Mouse (Mus musculus): ENCODE measurements around the gene Itgb8.

The Itgb8 gene

DNA sequence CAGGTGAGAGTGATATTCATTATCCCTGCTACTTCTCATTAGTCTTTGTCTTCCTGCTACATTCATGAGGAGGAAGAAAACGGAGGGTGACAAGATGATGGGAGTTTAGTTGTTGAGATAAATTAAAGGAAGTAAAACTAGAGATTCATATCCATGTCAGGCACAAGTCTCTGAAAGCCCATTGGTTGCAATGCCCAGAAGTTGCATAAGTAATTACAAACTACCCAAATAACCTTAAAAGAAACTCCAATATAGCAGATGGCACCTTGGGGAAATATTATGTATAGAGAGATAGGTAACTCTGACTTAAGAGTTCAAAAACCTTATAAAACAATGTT, 31.2 kb downstream of the Itgb8 start:
- no peak for DNase-seq

DNA sequence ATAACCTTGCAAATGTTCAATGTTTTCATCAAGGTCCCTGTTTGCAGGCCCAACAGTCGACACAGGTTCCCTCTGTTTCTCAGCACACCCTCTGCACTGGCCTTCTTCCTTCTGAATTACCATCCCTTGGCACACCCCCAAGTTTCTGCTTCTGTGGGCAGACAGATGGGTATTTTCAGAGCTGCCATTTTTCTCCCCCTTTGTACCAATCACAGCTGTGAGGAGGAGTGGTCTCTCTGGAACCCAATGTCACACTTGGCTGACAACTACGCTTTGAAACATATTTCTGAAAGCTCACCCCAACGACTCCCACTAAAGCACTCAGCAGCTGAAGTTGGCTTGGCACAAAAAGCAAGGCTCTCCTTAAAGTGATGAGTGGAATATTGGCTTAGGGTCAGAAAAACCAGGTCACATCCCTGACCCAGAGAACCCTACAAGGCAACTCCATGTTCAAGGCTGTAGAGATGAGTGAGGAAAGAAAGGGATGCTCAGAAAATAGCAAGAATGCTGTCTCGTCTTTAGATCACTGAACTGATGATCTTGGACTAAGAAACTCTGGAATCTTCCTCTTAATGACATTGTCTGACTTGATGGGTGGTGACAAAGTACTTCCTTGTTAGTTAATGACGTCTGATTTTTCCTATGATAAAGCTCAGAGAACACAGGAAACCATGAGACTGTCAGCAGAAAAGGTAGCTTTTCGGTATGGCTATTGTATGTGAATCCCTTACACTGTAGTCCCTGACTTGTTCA, 31.7 kb downstream of the Itgb8 start:
- no peak for DNase-seq

- DNase-seq = no peak
Observed at GRCm38 (mm10) chr12:119204411-119204810, 34.2 kb downstream of the Itgb8 start.

- DNase-seq = no peak
Observed at GRCm38 (mm10) chr12:119202766-119203165, 35.8 kb downstream of the Itgb8 start.

- DNase-seq = no peak
Observed at GRCm38 (mm10) chr12:119195145-119195544, 43.5 kb downstream of the Itgb8 start.

DNA sequence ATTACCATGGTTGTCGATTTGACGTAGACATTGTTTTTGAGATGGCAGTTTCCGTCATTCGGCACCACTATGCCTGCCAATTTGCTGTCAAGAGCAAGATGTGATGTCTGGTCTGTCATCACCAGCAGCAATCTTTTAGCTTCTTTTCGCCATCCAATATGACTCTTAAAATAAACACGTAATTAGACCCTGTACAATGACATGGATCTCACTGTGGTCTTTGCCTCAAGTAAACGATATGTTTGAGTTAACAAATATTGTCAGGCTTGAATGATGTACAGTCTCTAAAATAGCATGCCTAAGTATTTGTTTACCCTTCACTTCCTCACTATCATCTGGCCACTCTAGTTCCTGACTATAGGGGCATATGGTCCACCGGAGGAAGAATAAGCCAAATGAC, 48.8 kb downstream of the Itgb8 start:
- DNase-seq = no peak

- DNase-seq = no peak
Observed at GRCm38 (mm10) chr12:119185441-119185840, 53.2 kb downstream of the Itgb8 start.

- DNase-seq = no peak
Observed at GRCm38 (mm10) chr12:119182215-119182924, 56.2 kb downstream of the Itgb8 start.

GRCm38 (mm10) chr12:119176017-119176416, 62.6 kb downstream of the Itgb8 start:
- DNase-seq = no peak

DNA sequence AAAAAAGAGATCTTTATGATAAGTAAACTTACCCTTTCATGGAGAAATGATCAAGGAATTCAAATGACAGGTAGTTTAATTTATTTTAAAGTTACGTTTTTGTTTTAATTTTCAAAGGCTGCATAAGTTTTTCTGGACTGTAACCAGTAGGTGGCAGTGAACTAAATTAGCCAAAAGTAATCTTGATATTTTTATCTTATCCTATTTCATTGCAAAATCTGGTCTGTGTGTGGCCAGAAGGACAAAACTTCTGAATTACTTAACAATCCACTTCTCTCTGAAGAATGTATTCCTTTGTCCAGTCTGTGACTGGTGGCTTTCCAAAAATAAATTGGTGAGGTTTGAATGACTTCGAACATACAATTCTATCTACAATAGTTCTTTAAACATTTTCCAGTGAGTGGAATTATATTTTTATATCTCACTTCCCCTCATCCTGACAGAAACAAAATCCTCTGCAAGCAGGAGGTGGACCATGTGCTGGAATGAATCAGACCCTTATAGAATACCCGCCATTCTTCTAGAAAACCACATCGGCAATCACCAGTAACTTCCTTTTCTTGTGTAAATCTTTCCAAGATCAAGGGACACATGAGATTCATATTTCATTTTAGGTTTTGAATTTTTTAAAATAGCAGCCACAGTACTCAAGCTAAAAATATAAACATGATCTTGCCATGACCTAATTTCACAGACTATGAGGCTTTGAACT, 68.6 kb downstream of the Itgb8 start:
- DNase-seq = no peak

GRCm38 (mm10) chr12:119169143-119169542, 69.5 kb downstream of the Itgb8 start:
- DNase-seq = no peak

GRCm38 (mm10) chr12:119165115-119165514, 73.5 kb downstream of the Itgb8 start:
- DNase-seq = peak in 1 of 2 experiments; percentile 12

GRCm38 (mm10) chr12:119164672-119165071, 73.9 kb downstream of the Itgb8 start:
- DNase-seq = peak in 1 of 2 experiments; percentile 11

DNA sequence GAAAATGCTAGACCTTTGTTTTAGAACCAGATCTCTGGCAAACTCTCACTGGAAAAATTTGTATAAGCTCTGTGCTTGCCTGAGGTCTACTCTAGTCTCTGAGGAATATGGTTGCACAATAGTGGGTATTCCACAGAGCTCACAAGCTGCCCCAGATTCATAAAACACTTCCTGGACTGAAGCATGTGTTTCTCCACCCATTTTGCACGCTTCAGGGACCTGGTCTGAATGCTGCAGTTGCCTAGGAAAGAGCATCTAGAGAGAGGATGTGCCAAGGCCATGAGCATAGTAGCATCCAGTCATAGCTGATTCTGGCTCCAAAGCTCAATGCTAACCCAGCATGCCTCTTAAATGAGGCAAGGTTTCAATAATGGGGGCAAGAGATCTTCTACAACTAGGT, 74.4 kb downstream of the Itgb8 start:
- DNase-seq = peak in 1 of 2 experiments; percentile 17

- DNase-seq = no peak
Observed at GRCm38 (mm10) chr12:119160786-119161185, 77.8 kb downstream of the Itgb8 start.

DNA sequence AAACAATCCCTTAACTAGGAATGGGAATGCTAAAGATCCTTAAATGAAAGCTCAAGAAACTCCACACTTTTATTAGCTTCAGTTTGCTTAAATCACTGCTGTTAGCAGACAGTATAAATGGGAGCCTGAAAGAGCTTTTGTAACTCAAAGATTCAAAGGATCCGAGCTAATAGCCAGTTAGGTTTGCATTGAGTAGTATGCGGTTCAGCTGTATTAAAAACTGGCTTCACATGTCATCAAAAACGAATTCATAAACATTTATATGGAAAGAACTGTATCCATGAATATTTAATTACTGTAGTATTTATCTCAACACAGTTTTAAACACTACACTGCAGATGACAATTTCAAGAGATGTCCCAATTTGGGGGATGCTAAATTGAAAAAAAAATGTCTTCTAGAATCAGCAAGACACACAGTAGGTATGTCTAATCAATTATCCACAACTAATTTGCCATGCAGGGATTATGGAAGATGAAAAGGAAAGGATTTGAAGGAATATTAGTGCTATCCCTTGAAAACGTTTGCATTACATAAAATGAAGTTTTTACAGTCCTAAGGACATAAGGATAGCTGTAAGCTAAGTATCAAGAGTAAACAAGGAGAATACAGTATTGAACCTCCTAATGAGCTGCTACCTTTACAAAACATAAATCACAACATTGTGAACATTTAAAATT, 79.2 kb downstream of the Itgb8 start:
- no peak for DNase-seq

GRCm38 (mm10) chr12:119157686-119158085, 80.9 kb downstream of the Itgb8 start:
- no peak for DNase-seq

- no peak for DNase-seq
Observed at GRCm38 (mm10) chr12:119157068-119157467, 81.5 kb downstream of the Itgb8 start.

DNA sequence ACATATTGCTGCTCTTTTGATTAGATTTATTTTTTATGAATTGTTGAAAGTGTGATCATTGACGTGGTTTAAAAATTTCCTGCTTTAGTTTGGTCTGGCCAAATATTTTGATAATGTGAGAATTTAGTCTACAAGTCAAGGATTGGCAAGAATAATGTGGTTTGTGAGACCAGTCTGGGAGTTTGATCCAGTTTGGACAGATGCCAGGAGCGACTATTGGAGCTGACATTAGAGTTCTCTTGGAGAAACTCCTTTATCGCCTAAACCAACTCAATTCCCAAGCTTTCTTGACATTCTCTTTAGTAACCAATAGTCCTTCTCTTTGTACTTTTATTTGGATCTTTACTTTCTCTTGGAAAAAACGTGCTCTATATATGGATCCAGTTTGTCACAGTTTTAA, 83.0 kb downstream of the Itgb8 start:
- DNase-seq = peak; percentile 17 to 22

DNA sequence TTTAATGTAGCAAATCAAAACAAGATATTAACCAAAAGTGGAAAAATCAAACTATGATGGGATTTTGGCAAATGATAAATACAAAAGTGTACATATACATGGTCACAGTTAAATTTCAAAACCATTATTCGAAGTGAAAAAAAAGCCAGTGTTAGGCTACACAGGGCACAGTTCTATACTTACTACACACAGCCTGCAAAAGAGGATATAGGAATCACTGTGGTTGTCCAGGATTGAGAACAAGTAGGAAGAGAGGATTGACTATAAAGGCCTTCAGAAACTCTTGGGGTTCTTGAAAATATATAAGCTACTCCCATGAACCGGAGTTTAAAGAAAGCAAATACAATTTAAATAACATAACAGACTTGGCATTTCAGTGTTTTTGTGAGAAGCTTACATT, 87.6 kb downstream of the Itgb8 start:
- no peak for DNase-seq

DNA sequence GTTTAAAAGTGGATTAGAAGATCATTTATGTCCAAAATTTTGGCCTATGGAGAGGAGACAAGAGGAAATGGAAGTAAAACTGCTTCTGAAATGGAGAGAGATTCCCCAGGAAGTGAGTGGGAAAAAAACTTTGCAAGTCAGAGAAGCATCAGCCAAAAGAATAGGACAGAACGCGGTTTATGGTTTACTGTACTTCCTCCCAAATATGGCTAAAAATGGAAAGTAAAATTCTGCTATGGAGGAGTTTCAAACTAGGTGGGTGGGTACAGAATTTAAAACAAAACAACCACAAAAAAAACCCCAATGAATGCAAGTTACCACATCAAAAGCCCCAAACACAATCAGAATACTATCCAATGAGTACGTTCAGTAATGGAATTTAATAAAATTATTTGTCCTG, 90.8 kb downstream of the Itgb8 start:
- DNase-seq = no peak

GRCm38 (mm10) chr12:119146031-119146430, 92.6 kb downstream of the Itgb8 start:
- no peak for DNase-seq

DNA sequence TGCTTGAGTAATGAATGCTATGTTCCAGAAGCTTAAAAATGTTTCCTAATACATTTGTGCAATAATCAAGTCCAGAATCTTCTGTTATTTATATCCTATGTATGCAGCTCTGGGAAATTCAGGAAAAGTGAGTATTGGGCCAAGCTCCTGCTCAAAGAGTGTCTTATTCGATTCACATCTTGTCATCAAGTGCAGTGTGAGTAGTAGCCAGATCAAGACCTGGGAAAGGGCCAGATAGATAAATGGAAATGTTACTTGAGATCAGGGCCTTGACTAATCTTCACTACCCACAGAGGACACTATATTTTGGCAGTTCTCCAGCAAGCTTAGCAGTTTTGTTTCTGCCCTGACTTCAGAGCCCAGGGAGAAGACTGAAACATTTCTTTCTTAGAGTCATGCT, 100.7 kb downstream of the Itgb8 start:
- DNase-seq = no peak
